Mouse (Mus musculus) midbrain, embryonic 10.5 days (tissue): ENCODE measurements around the gene Mrpl49. TPM values are rescaled to one million over a fixed set of nuclear protein-coding genes. Genes with fewer than 3 reads are reported as not detected.
A peak's percentile ranks its signal among the peaks of the same experiment; 100 is the strongest.

ENCODE experiments used
- DNase-seq: peaks from one replicate; pipeline ENCODE4 v3.0.0-alpha.2; 2017; ENCODE audit warnings: low spot score
- H3K27ac ChIP-seq: fragments of 300-500 bp; sonication (generic); replicated peaks from 2 replicates; pipeline ENCODE4 v1.5.1; 2016; ENCODE audit warnings: mild to moderate bottlenecking
- H3K27me3 ChIP-seq: fragments of 300-500 bp; sonication (generic); 2 replicates; pipeline ENCODE4 v1.6.1; 2016; ENCODE audit warnings: low read depth, mild to moderate bottlenecking; ENCODE audit not compliant: poor library complexity, severe bottlenecking
- H3K36me3 ChIP-seq: fragments of 300-500 bp; sonication (generic); 2 replicates; pipeline ENCODE4 v1.6.1; 2016; ENCODE audit warnings: mild to moderate bottlenecking, moderate library complexity
- H3K4me1 ChIP-seq: fragments of 300-500 bp; sonication (generic); 2 replicates; pipeline ENCODE4 v1.6.1; 2016
- H3K4me3 ChIP-seq: fragments of 300-500 bp; sonication (generic); 2 replicates; pipeline ENCODE4 v1.5.1; 2016; ENCODE audit warnings: mild to moderate bottlenecking, moderate library complexity
- H3K9me3 ChIP-seq: fragments of 300-500 bp; sonication (generic); replicated peaks from 2 replicates; pipeline ENCODE4 v1.6.1; 2016; ENCODE audit warnings: mild to moderate bottlenecking
- WGBS: fragments of 180-500 bp; shearing (Covaris S2); methylation state at CpG from one replicate; pipeline ENCODE4 v1.1.7; 2016; 5-methylcytosine and 5-hydroxymethylcytosine counted together
- polyA plus RNA-seq: library from polyadenylated mRNA; unstranded; fragments of >200 nt; fragmentation: Nextera tagmentation; extraction: Ambion mirVana; gene quantifications from 2 replicates; pipeline ENCODE4 v1.2.1, GENCODE M21; 2016

Mrpl49 gene
- polyA plus RNA-seq: 85.3 and 88.4 TPM in 2 replicates

DNA sequence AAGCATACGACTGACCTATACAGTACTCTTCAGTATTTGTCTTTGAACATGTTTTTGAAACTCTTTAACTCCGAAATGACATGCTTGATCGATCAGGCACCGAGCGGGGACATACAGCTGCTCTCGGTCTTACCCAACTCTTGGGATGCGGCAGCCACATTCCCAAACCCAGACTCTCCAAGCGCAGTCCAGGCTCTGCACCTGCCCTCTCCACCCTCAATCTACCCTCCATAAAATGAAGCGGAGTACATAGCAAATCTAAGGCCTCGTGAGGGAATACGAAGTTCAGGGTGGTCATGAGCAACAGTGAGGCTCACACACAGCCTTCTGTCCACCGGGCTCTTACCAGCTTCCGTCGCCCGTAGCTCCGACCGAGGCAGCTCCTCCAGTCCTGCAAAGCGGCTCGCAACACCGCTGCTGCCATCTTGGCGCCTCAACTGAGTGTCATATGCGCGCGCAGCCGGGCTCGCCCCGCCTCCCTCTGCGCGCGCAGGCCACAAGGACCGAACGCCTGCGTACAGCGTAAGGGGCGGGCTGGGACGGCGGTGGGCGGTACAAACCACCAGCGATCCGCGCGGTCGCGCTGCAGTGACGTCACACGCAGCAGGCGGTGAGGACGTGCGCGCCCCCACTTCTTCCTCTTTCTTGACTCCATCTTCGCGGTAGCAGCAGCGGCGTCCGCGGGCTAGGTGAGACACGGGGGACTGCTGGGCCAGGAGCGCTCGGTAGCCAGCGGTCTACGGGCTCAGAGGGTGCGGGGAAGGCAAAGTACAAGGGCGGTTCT is at the start of gene Mrpl49, which contains the start of gene Fau:
Gene Mrpl49 (minus strand): TSS at position 473 of the 784 bp plus-strand sequence.
Gene Fau (plus strand): TSS at position 532 of the 784 bp plus-strand sequence.
- under 1% methylated on average over 63 of the region's 63 CpGs for WGBS
- peak; percentile 98 for DNase-seq
- H3K27ac ChIP-seq: peak within 1 kb of the TSS; percentile 96
- no peaks in the 10 kb centered on the region for H3K27me3 ChIP-seq
- H3K4me3 ChIP-seq: peak within 1 kb of the TSS; percentile 92
- peaks cover 58% of the 10 kb centered on the region for H3K36me3 ChIP-seq
- no peaks in the 10 kb centered on the region for H3K9me3 ChIP-seq
- H3K4me1 ChIP-seq: peaks cover 38% of the 10 kb centered on the region

DNA sequence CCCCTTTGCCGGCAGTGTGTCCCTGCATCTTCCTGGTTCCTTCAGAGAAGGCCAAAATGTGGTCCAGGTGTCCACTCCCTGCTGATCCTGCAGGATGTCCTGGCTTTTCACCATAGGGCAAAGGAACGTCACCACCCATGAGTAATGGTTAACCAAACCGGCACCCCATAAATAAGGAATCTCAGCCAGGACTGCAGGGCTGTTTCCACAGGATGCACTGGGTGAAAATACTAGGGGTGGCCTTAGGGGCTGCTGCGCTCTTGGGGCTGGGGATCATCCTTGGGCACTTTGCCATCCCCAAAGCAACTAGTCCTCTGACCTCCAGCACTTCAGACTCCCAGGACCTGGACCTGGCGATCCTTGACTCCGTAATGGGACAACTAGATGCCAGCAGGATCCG is 48.0 kb upstream of the Mrpl49 start, which contains the start of gene Naaladl1:
Gene Naaladl1 (plus strand): TSS at position 197 of the 400 bp plus-strand sequence.
- Histone ChIP-seq H3K9me3 (no peaks in the 10 kb centered on the region), H3K27me3 (no peaks in the 10 kb centered on the region), H3K4me3 (no peak within 1 kb of the TSS), H3K4me1 (no peaks in the 10 kb centered on the region), H3K27ac (no peak within 1 kb of the TSS), H3K36me3 (0 out of 2 replicates have a peak, but pooled peaks cover 8% of the 10 kb centered on the region)
- no peak for DNase-seq
- WGBS: 86% methylated on average over 7 of the region's 7 CpGs

DNA sequence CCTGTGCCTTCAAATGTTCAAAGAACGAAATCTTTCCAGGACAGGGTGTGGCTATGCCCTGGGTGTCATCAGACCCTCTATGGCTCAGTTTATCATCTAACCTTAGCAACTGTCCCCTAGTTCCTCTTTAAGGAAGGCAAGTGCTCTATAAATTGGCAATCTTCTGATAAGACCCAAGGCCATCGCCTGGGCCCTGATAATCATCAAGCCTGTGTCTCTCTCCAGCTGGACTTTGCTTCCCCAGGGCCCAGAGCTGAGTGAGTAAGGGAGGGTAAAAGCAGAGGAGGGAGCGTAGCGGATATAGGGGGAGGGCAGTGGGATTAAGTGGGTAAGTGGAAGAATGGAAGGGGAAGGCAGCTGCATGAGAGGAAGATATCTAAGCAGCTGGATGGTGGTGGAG is 46.9 kb upstream of the Mrpl49 start:
- Histone ChIP-seq H3K9me3 (no peaks in the 10 kb centered on the region), H3K4me1 (no peaks in the 10 kb centered on the region), H3K4me3 (no peak overlapping the region), H3K27me3 (no peaks in the 10 kb centered on the region), H3K27ac (no peak overlapping the region), H3K36me3 (peaks cover 18% of the 10 kb centered on the region)
- 82% methylated on average over 4 of the region's 4 CpGs for WGBS
- no peak for DNase-seq

GRCm38 (mm10) chr19:6102169-6102853 is 44.7 kb upstream of the Mrpl49 start:
- H3K4me1 ChIP-seq: no peaks in the 10 kb centered on the region
- no peak overlapping the region for H3K27ac ChIP-seq
- no peaks in the 10 kb centered on the region for H3K27me3 ChIP-seq
- WGBS: 83% methylated on average over 6 of the region's 6 CpGs
- H3K4me3 ChIP-seq: no peak overlapping the region
- no peaks in the 10 kb centered on the region for H3K9me3 ChIP-seq
- DNase-seq: no peak
- H3K36me3 ChIP-seq: peaks cover 28% of the 10 kb centered on the region

DNA sequence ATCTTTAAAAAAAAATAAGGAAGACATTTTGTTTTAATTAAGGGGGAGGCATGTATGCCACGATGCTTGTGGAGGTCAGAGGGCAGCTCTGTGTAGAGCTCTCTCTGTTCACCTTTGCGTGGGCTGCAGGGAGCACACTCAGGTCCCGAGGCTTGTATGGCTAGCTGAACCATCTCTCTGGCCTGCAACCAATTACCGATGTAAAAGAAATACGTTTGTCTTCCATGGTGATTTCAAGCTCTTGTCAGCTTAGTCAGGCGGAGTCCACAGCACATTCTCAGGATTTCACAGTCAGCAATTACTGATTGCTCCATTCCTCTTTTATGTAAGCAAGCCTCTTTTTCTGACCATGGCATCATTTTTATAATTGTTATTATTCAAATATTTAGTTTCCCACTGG is 43.6 kb upstream of the Mrpl49 start:
- no peak for DNase-seq

DNA sequence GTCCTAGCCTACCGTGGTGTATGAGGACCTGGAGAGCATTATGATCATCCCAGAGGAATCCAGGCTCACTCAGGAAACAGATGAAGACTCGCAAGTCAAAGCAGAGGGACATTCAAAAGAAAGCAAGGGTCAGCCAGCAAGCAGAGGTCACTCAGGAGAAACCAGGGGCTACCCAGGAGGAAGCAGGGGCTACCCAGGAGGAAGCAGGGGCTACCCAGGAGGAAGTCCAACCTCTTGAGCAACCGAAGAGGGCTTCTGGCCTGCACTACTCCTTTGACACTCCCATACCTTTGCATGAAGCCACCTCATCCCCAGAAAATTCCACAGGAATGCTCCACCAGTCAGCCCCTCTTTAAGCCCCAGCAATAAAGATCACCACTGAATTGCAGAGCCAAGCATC is 40.3 kb upstream of the Mrpl49 start:
- 91% methylated on average over 3 of the region's 3 CpGs for WGBS
- Histone ChIP-seq H3K9me3 (no peaks in the 10 kb centered on the region), H3K27me3 (no peaks in the 10 kb centered on the region), H3K27ac (no peak overlapping the region), H3K36me3 (peaks cover 68% of the 10 kb centered on the region), H3K4me1 (no peaks in the 10 kb centered on the region), H3K4me3 (no peak overlapping the region)
- no peak for DNase-seq

More for the DNA sequence above, 43.6 kb upstream of the Mrpl49 start:
- H3K27ac ChIP-seq: no peak overlapping the region
- H3K4me1 ChIP-seq: no peaks in the 10 kb centered on the region
- H3K36me3 ChIP-seq: peaks cover 34% of the 10 kb centered on the region
- H3K9me3 ChIP-seq: no peaks in the 10 kb centered on the region
- no peak overlapping the region for H3K4me3 ChIP-seq
- H3K27me3 ChIP-seq: no peaks in the 10 kb centered on the region
- WGBS: 76% methylated on average over 6 of the region's 6 CpGs

GRCm38 (mm10) chr19:6094119-6094518 is 36.5 kb upstream of the Mrpl49 start, which contains the start of gene AC131692.1:
TSS of gene AC131692.1 (plus strand) at chr19:6094419.
- WGBS: 94% methylated on average over 7 of the region's 7 CpGs

GRCm38 (mm10) chr19:6088841-6089240 is 31.3 kb upstream of the Mrpl49 start:
- no peaks in the 10 kb centered on the region for H3K27me3 ChIP-seq
- DNase-seq: no peak
- H3K27ac ChIP-seq: no peak overlapping the region
- WGBS: 95% methylated on average over 13 of the region's 13 CpGs
- peaks cover 16% of the 10 kb centered on the region for H3K4me1 ChIP-seq
- peaks cover 78% of the 10 kb centered on the region for H3K36me3 ChIP-seq
- no peak overlapping the region for H3K4me3 ChIP-seq
- no peaks in the 10 kb centered on the region for H3K9me3 ChIP-seq

More at GRCm38 (mm10) chr19:6094119-6094518, 36.5 kb upstream of the Mrpl49 start, which contains the start of gene AC131692.1:
- Histone ChIP-seq H3K9me3 (no peaks in the 10 kb centered on the region), H3K4me1 (no peaks in the 10 kb centered on the region), H3K4me3 (no peak within 1 kb of the TSS), H3K27ac (no peak within 1 kb of the TSS), H3K36me3 (peaks cover 92% of the 10 kb centered on the region), H3K27me3 (no peaks in the 10 kb centered on the region)
- DNase-seq: no peak

DNA sequence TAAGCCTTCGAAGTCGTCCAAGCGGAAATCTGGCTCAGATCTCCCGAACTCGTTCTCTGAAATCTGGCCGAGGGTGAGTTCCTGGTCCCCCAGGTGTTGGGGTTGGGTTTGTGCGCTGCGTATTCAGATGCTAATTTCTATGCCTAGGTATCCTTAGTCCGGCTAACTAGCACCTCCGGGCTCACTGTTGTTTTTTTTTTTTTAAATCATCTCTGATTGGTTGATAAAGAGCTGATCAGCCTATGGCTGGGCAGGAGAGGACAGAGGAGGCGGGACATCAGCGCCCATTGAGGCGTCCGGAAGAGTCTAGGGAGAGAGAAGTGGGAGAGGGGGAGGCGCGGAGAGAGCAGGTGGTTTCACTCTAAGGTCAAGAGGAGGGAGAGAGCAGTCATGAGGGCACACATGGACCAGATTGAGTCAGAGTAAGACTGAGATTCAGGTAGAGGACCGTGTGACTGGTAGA is 27.9 kb upstream of the Mrpl49 start:
- Histone ChIP-seq H3K4me3 (peak overlapping the region; percentile 87), H3K4me1 (peaks cover 22% of the 10 kb centered on the region), H3K36me3 (peaks cover 68% of the 10 kb centered on the region), H3K27ac (peak overlapping the region; percentile 89), H3K27me3 (no peaks in the 10 kb centered on the region), H3K9me3 (no peaks in the 10 kb centered on the region)
- peak; percentile 71 for DNase-seq
- under 1% methylated on average over 17 of the region's 17 CpGs for WGBS

- Histone ChIP-seq H3K36me3 (peaks cover 68% of the 10 kb centered on the region), H3K9me3 (no peaks in the 10 kb centered on the region), H3K27ac (peak within 1 kb of the TSS; percentile 89), H3K4me3 (peak within 1 kb of the TSS; percentile 87), H3K27me3 (no peaks in the 10 kb centered on the region), H3K4me1 (peaks cover 22% of the 10 kb centered on the region)
- peak; percentile 97 for DNase-seq
- under 1% methylated on average over 58 of the region's 58 CpGs for WGBS
These were observed 27.1 kb upstream of the Mrpl49 start, which contains the start of the genes Zfpl1 and Cdca5 for GRCm38 (mm10) chr19:6084478-6085248. TSS of gene Zfpl1 (minus strand) at chr19:6084956. TSS of gene Cdca5 (plus strand) at chr19:6084983.

GRCm38 (mm10) chr19:6082156-6082555 is 24.6 kb upstream of the Mrpl49 start, which contains the start of gene Gm28374:
TSS of gene Gm28374 (minus strand) at chr19:6082256.
- DNase-seq: no peak
- Histone ChIP-seq H3K27ac (no peak within 1 kb of the TSS), H3K36me3 (peaks cover 48% of the 10 kb centered on the region), H3K4me3 (peak within 1 kb of the TSS; percentile 24; the same call in 1 of the 2 replicates), H3K27me3 (no peaks in the 10 kb centered on the region), H3K9me3 (no peaks in the 10 kb centered on the region), H3K4me1 (peaks cover 33% of the 10 kb centered on the region)
- WGBS: 91% methylated on average over 9 of the region's 9 CpGs

GRCm38 (mm10) chr19:6079983-6080480 is 22.4 kb upstream of the Mrpl49 start, which contains the start of gene Tmem262:
TSS of gene Tmem262 (plus strand) at chr19:6080033.
- no peak for DNase-seq
- H3K4me3 ChIP-seq: peak within 1 kb of the TSS; percentile 4; the same call in 1 of the 2 replicates

More at GRCm38 (mm10) chr19:6079983-6080480, 22.4 kb upstream of the Mrpl49 start, which contains the start of gene Tmem262:
- H3K36me3 ChIP-seq: peaks cover 41% of the 10 kb centered on the region
- H3K27ac ChIP-seq: no peak within 1 kb of the TSS
- peaks cover 40% of the 10 kb centered on the region for H3K4me1 ChIP-seq
- H3K27me3 ChIP-seq: no peaks in the 10 kb centered on the region
- no peaks in the 10 kb centered on the region for H3K9me3 ChIP-seq
- 92% methylated on average over 12 of the region's 12 CpGs for WGBS
